Mouse (Mus musculus): ENCODE results near the gene Psmd11.

DNA sequence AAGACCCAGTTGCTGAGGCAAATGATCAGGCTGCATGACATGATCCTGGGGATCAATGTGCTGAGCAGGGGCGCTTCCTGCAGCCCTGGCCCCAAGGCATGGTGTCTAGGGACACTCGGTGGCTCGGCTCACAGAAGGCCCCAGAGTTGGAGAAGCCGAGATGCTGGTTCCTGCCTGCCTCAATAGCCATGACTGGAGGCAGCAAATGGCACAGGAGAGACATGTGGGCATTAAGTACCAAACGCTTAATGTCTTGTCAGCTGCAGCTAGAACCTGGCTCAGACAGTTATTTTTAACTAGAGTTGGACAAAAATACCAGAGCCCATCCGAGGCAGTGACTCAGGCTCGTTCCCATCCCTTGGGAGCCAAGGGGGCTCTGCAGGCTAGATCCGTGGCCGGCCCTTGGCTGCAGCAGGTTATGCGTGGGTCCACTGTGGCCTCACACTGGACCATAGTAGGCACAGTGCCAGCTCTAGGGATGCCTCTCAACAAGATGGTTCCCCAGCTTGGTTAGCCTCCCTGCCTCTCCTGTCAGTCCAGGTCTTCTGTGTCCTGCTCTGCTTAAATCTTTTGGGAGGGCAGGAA lies 57.3 kb downstream of the Psmd11 start:
- no peak for TF ChIP-seq POLR2A (IDR thresholded peaks at IDR 0.05; ENCODE audit: low read depth, low read length)
- TF ChIP-seq CTCF (IDR thresholded peaks at IDR 0.05; ENCODE audit: extremely low read depth, insufficient read length, insufficient replicate concordance, low read depth, low read length), result no peak
